Mouse (Mus musculus) v-Abl transformed pro-B cells (cell line): ENCODE measurements at regions not wholly inside any gene's neighbourhood (a gene's known extent, or its start where the extent isn't known, plus 50 kb on each side); places are given as distances from the start of the nearest gene placed in this dataset.

ENCODE experiments used
- in situ Hi-C, 2 experiments: fragments of 400-800 bp; cut with MboI; formaldehyde crosslinking; loops; one replicate each; pipeline ENCODE4 v1.15.1; 2025; ENCODE audit not compliant: unreplicated experiment in 2 of 2

DNA sequence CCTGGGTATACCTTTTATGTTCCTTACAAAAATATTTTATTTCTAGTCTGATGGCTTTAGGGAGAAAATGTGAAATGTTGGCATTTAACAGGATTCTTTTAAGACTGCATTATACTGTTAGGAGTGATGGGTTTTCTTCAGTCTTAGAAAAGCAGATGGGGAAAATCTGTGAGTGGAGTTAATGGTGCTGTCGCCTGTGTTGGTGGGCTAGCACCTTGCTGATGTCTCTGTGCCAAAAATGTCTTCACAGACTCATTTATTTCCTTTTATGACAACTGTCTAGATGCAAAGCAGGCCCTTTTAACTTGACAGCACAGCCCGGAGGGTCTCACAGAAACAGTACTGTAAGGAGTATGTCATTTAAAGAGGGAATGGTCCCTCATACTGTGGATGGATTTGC, 131.9 kb upstream of the Fn1 start:
- in situ Hi-C loops, result no loop called here

DNA sequence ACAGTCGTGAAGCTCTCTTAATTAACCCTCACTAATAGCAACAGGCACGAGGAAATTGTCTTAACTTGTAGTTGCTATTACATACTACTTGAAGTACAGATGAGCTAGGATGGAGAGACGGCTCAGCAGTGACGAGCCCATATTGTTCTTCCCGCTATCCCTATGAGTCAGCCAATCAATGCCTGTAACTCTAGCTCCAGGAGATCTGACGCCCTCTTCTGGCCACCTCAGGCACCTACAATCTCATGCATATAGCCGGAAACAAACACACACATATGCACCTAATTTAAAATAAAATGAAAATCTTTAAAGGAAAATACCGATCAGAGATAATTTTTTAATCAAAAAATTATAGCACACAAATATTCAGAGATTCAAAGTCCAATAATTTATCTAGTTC, 125.3 kb upstream of the Fn1 start:
- in situ Hi-C loops, result no loop called here

DNA sequence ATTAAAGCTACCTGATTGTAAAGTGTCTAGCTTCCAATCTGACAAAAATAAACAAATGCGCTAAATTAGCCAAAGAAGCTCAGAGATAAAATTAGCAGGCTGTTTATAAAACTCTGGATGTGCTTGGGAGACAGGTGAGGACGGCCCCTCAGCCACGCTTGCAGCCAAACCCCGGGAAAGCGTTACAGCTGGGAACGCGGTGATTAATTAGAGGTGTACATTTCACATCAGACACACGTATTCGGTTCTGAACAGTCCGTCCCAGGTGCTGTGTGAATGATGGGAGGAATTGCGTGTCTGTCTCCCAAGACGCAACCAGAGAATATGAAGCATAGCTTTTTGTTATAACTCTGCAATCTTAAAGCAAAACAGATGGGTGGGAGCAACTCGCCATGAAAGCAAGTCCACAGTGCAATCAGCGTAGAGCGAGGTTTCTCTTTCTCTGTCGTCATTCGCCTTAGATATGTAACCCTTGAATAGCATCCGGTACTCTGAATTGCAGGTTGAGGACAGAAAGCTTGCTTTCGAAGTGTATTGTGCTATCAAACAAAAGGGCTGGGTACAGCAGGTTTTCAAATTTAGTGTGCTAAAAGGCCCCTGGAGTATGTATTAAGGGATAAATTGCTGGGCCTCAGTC, 123.0 kb upstream of the Fn1 start:
- in situ Hi-C loops, result no loop called here

GRCm38 (mm10) chr1:71772526-71772925, 119.5 kb upstream of the Fn1 start:
- in situ Hi-C loops, result no loop called here

- in situ Hi-C loops, result no loop called here
Observed at GRCm38 (mm10) chr1:71771798-71772197, 118.8 kb upstream of the Fn1 start.

GRCm38 (mm10) chr1:71769595-71769994, 116.6 kb upstream of the Fn1 start:
- in situ Hi-C loops, result no loop called here

DNA sequence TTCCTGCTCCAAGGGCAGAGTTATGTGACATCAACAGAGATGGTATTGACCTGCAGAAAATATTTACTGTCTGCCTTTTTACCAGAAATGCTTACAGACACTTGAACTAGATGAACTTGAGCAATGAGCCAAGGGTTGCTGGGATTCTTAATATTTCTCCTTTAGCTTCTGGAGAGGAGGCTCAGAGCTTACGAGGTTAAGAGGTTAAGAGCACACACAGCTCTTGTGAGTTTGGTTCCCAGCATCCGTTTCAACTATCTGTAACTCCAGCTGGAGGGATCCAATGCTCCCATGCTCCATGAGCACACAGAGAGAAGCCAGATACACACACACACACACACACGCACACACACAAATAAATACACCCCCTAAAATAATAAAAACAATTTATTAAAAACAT, 114.7 kb upstream of the Fn1 start:
- in situ Hi-C loops, result no loop called here

DNA sequence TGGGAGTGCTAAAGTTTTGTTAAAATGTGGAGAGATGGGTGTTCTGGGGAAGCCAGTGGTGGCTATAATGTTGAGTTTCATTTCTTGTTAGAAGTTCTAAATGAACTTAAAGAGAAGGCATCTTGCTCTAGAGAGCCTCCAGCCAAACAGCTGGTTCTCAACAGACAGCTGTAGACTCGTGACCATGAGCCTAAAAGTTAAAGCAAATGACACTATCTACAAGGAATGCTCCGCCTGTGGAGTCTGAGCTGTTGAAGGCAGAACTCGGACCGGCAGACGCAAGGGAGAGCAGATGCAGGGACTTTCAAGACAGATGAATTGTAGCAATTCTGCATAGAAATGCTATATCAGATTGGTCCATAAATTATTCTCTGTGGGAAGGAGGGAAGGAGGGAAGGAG, 114.1 kb upstream of the Fn1 start:
- in situ Hi-C loops, result no loop called here

DNA sequence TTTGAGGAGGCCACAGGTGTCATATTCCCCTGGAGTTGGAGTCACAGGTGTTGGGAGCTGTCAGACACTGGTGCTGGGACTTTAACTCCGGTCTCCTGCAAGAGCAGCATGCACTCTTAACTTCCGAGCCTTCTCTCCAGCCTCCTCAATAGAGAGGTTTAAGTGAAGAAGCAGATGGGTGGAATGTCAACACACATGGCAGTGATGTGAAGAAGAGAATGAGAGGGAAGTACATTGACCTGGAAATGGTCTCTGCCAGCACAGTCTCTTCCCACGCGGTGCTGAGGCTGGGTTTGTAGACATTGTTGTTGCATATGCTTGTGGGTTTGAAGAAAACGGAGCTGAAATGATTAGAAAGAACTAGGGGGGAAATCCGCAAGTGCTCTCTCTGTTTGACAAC, 112.0 kb upstream of the Fn1 start:
- in situ Hi-C loops, result no loop called here

GRCm38 (mm10) chr1:71763530-71763929, 110.5 kb upstream of the Fn1 start:
- in situ Hi-C loops, result no loop called here

- in situ Hi-C loops, result no loop called here
Observed at GRCm38 (mm10) chr1:71760342-71760741, 107.3 kb upstream of the Fn1 start.

GRCm38 (mm10) chr1:71757236-71757635, 104.2 kb upstream of the Fn1 start:
- in situ Hi-C loops, result no loop called here

- in situ Hi-C loops, result no loop called here
Observed at GRCm38 (mm10) chr1:71756159-71756558, 103.2 kb upstream of the Fn1 start.

- in situ Hi-C loops, result no loop called here
Observed at GRCm38 (mm10) chr1:71755435-71755834, 102.4 kb upstream of the Fn1 start.

- in situ Hi-C loops, result no loop called here
Observed at GRCm38 (mm10) chr1:71752351-71752750, 99.4 kb upstream of the Fn1 start.

DNA sequence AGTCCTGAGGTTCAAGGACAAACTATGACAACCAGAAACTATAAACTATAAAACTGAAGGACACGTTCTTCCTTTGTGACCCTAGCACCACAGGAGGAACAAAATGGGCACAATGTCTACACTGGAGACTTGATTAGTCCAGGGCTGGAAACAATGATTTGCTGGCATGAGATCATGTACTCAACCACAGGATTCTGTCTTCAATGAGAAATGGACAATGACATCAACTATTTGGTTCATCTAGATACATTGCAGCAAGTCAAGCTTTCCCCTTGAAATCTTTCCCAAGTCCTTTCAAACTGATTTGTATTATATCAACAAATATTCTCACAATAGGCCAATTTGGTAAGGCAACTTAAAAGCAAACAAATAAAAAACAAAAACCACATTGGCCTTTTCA, 98.6 kb upstream of the Fn1 start:
- in situ Hi-C loops, result no loop called here

GRCm38 (mm10) chr1:71735606-71736005, 82.6 kb upstream of the Fn1 start:
- in situ Hi-C loops, result no loop called here

- in situ Hi-C loops, result no loop called here
Observed at GRCm38 (mm10) chr1:71731623-71732022, 78.6 kb upstream of the Fn1 start.

GRCm38 (mm10) chr1:71731011-71731410, 78.0 kb upstream of the Fn1 start:
- in situ Hi-C loops, result no loop called here

DNA sequence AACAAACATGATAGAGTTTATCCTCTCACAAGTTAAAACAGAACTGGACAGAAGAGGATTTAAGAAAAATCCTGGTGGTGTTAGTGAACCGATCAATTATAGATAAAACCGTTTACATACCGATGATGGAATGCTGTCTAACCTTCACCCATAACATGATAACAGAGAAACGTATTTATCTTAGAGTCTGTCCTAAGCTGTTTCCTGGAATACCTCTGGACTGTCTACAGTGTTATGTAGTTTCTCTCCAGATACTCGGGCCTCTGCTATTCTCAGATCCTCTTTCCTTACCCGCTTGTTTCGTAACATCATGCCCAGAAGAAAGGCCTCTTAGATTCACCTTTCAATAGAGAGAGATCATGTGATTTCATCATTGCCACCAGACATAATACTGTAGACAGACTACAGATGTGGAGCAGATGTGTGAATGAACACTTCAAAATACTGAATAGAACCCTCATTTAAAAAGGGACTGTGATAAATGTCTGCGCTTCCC, 75.9 kb upstream of the Fn1 start:
- in situ Hi-C loops, result no loop called here

DNA sequence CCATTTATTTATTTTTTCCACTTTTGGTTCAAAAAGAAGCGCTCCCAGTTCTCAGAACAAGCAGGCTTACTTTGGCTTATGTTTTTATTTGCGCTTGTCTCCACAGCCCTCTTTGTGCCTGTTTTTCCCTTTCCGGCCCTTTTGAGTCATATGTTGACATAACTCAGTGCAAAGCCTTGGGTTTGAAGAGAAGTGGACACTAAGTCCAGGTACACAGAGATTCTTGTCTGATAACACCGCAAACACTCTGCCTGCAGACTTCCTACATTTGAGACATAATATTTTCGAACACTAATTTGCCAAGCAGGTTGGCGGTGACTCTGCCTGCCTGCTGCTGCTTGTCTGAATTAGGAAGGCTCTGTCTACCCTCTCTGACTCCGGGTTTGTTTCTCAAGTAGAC, 70.8 kb upstream of the Fn1 start:
- in situ Hi-C loops, result no loop called here

- in situ Hi-C loops, result no loop called here
Observed at GRCm38 (mm10) chr1:71723039-71723397, 70.0 kb upstream of the Fn1 start.
